Mouse (Mus musculus) urinary bladder, postnatal 36 days (tissue): ENCODE measurements around the gene Arhgap32.
"Not testable (repeated sequence)": the region's sequence is repeated elsewhere in the genome, so short reads cannot be mapped to it uniquely, and the experiment has no call there.

Experiments
- DNase-seq, 2 experiments: peaks; one replicate each; pipeline ENCODE4 v3.0.0; 2022; ENCODE audit warnings: low spot score in 2 of 2, mixed read lengths in 1 of 2

Gene Arhgap32

DNA sequence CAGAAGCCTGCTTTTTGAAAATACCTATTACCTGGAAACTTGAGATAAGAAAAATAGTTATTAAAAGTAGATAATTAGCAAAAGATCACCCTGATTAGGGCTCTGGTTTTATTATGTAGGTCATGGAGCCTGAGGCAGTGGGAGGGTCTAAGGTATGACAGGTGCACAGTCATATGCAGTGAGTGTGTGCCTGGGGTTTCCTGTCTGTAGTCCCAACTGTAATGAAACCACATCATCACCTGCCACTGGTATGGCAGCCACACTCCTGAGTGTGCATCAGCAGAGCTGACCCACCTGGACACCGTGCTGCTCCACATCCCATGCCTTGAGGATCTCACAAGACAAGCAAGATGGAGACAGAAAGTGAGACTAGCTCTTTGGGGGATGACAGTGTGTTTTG, at the start of gene Arhgap32:
Gene Arhgap32 (plus strand): TSS at position 351 of the 400 bp plus-strand sequence.
- DNase-seq = no peak

- no peak for DNase-seq
Observed at GRCm38 (mm10) chr9:32072778-32073177, 43.2 kb upstream of the Arhgap32 start.

GRCm38 (mm10) chr9:32088106-32088776, 27.7 kb upstream of the Arhgap32 start:
- peak in 1 of 2 experiments; percentile 13 for DNase-seq

DNA sequence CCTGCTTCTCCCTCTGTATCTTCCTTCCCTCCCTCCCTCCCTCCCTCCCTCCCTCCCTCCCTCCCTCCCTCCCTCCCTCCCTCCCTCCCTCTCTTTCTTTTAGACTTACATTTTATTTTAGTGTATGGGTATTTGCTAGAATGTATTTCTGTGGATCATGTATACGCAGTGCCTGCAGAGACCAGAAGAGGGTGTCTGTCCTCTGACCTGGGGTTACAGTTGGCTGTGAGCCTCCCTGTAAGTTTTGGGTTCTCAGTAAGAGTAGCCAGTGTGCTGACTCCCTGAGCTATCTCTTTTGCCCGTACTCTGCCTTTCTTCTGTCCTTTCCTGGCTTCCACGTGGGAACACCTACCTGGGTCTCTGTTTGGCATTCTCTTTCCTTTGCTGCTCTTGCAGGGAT, 27.1 kb upstream of the Arhgap32 start:
- DNase-seq = no peak

DNA sequence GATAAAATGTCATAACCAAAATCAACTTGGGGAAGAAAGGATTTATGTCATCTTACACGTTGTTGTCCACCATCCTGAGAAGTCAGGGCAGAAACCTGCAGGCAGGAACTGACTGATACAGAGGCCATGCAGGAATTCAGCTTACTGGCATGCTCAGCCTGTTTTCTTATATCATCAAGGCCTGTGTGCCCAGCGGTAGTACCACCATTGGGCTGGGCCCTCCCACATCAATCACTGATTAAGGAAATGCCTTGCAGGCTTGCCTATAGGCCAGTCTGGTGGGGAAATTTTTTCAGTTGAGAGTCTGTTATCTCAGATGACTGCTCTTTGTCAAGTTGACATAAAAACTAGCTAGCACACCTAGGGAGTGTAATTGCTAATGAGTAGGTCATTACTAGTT, 22.5 kb upstream of the Arhgap32 start:
- no peak for DNase-seq

DNA sequence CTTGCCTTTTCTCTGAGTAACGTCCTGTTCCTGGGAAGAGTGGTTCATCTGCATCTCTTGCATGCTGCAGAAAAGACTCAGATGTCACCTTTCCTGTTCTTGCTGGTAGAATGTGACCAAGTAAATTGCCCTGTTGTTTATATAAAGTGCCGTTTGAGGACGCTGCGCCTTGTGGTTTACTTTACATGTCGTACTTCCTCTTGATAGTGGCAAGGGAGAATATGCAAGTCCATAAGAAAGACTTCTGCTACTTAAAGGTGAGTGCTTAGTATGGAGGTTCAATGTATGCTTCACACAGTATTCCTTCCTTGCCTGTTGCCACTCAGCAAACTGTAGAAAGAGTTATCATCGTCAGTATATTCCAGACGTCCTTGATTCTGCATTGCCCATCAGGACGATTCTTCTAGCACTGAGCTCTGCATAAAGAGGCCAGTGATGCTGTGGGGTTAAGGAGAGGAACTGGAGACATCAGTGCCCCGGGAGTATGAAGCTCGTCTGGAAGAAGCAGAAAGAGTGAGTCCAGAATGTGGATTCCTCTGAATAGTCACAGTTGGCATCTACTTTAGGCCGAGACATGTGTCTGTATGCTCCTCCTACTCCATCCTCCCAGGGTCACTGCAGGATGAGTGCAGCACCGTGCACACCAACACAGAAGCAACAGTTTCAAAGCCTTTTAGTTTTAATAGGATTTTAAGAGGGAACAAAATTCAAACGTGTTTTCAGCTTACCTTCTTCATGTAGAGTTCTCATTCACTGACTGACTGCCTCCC, 21.4 kb upstream of the Arhgap32 start:
- DNase-seq = no peak

- DNase-seq = no peak
Observed at GRCm38 (mm10) chr9:32095511-32095910, 20.4 kb upstream of the Arhgap32 start.

DNA sequence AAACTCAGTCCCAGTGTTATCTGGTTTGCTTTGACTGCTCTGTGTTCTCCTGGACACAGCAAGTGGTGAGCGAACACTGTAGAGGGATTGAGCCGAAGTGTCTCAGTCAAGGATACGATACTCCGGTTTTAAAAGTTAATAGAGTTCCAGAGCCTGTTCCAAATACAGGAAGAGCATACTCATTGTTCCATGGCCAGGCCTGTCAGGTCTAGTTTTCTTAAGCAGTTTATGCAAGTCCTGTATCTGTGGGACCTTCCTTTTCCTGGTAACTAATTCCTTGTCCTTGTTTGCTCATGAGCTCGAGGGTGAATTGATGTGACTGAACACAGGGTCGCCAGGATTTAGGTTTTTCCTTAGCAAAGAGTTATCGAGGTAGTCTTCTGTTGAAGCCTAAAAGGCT, 19.4 kb upstream of the Arhgap32 start:
- no peak for DNase-seq

GRCm38 (mm10) chr9:32097123-32097522, 18.8 kb upstream of the Arhgap32 start:
- DNase-seq = no peak

- no peak for DNase-seq
Observed at GRCm38 (mm10) chr9:32098425-32099155, 17.3 kb upstream of the Arhgap32 start.

DNA sequence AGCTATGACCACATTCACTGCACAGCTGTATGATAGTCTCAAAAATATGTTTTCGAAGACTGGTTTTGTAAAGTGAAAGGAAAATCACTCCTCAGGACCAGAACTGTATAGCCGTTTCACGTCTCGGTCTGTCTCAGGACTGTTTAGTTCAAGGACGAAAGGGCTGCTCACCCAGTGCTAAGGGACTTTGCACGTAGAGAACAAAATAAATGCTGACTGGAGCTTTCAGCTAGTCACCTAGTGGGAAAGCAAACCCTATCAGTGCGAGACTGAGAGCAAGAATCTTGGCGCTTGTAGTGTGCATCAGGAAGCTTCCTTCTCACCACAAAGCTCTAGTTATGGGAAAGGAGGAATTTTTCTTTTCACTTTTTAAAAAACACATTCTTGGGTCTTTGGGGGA, 15.4 kb upstream of the Arhgap32 start:
- no peak for DNase-seq

DNA sequence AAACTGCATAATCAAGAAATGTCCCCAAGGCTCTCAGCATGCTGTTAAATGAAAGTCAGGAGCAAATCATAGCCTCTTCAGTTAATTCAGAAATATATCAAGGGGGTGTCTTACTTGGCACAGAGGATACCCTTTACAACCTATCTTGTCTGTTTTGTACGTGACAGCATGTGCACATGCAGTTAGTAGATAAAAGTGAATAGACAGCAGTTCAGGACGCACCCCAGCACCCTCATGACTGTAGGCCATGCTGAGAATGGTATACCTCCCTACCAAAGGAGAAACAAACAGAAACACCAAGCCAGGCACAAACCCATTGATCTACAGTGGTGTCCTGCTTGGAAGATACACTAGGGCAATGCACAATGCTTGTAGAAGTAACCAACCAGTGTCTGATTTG, 14.4 kb upstream of the Arhgap32 start:
- no peak for DNase-seq

DNA sequence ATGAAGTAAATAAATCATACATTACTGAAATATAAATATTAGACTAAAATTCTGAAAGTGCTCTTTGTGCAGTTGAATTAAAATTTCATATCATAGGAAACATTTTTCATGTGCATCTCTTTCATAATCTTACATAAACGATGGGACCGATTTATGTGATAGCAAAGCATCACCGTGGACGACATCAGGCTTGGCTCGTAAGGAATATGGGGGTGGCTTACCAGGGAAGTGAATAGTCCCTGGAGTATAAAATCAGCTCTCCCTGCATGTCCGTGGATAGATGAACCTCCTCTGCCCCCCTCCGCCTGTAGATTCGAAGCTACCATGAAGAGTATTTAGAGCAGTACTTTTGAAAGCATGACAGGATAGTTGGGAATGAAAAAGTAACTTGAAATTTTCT, 11.3 kb upstream of the Arhgap32 start:
- DNase-seq = no peak

DNA sequence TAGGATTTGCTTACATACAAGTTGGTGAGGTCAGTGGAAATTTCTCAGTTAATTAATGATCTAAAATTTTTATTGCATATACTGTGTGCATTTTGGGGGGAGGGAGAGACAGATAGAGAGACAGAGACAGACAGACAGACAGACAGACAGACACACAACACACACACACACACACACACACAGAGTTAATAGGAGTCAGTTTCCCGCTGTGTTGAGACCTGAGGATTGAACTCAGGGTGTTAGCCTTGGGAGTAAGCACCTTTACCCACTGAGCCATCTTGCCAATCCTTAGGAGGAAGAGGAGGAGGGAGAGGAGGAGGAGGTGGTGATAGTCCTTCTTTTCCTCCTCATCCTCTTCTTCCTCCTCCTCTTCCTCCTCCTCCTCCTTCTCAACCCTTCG, 5.6 kb upstream of the Arhgap32 start:
- no peak for DNase-seq

DNA sequence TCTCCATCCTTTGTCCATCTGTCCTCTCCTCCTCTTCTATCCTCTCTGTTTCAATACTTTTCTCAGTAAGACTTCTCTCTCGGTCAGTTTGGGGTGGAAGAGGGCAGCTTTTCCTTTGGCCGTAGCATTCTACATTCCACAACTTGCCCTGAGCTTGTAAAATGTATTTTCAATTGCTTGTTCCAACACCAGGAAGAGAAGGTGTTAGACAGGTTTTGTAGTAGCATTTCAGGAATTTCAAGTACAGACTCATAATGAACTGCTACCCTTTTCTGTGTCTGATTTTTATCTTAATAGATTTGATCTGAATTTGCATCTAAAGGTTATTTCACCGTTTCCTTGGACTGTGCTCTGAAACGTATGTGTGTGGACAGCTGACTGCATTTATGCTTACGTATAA, 336 bp downstream of the Arhgap32 start:
- no peak for DNase-seq

- peak; percentile 48 to 65 for DNase-seq
Observed at GRCm38 (mm10) chr9:32117876-32118275, 1.9 kb downstream of the Arhgap32 start.

- DNase-seq = no peak
Observed at GRCm38 (mm10) chr9:32118433-32118832, 2.5 kb downstream of the Arhgap32 start.

DNA sequence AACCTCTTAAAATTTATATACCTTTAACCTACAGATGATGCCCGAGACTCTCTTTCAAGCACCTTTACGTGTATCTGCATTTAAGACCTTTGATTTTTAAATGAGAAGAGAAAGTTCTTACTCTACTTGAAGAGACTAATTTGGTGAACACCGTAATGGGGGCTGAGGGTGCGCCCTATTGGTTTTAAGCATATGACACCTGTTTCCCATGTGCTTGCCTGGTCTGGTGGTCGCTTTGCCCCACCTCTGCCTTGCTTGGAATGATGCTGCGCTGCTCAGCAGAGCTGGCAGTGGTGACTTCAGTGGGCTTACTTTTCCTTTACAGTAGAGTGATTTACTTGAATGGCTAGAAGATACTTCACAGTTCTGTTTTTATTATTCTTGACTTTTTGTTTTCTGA, 3.6 kb downstream of the Arhgap32 start:
- DNase-seq = no peak

DNA sequence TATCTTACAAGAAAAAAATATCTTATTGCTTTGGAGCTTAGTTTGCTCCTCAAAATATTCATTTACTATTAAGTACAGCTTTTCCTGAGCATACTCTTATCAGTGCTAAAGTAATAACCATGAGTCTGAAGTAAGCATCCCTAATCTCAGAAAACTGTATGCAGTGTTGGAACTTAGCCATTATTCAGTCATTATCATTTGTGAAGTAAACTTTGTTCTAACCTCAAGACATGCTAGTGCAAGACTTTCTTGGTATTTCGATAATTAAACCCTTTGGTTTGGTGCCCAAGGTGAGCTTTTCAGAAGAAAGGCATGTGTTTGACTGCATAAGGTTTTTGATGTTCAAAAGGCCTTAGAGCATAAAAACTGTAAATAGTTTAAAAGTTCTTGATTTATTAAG, 4.2 kb downstream of the Arhgap32 start:
- DNase-seq = no peak

DNA sequence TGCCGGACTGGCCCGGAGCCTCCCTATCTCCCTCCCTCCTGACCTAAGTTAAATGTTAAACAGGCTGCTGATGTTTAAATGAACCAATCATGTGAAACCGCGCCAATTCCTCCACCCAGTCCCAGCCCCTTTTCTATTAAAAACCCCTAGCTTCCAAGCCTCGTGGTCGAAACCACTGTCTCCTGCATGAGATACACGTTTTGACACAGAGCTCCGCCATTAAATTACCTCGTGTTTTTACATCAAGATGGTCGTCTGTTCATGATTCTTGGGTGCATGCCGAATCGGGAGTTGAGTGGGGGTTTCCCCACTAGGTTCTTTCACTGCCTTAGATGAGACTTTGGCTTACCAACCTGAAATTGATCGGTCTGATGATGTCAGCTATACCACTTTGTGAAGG, 5.3 kb downstream of the Arhgap32 start:
- DNase-seq = not testable (repeated sequence)

- no peak for DNase-seq
Observed at GRCm38 (mm10) chr9:32136195-32136594, 20.3 kb downstream of the Arhgap32 start.

GRCm38 (mm10) chr9:32136680-32137295, 20.9 kb downstream of the Arhgap32 start:
- DNase-seq = no peak
